Mouse (Mus musculus) hindbrain, embryonic 11.5 days (tissue): ENCODE measurements around the gene Ube2h. TPM values are rescaled to one million over a fixed set of nuclear protein-coding genes. Genes with fewer than 3 reads are reported as not detected.
A peak's percentile ranks its signal among the peaks of the same experiment; 100 is the strongest.

ENCODE experiments used
- ATAC-seq: fragments of 200-750 bp; cut with Nextera tagmentation; 2 replicates; pipeline ENCODE4 v1.8.0; 2017; ENCODE audit warnings: mild to moderate bottlenecking, moderate TSS enrichment, moderate library complexity; ENCODE audit not compliant: low FRiP score
- DNase-seq: peaks from one replicate; pipeline ENCODE4 v3.0.0-alpha.2; 2015; ENCODE audit warnings: low spot score
- H3K27ac ChIP-seq: fragments of 300-500 bp; sonication (generic); 2 replicates; pipeline ENCODE4 v1.5.1; 2014; ENCODE audit warnings: mild to moderate bottlenecking, low read depth, low read length
- H3K27me3 ChIP-seq: fragments of 300-500 bp; sonication (generic); 2 replicates; pipeline ENCODE4 v1.6.1; 2014; ENCODE audit warnings: mild to moderate bottlenecking, low read length, moderate library complexity, mixed read lengths; ENCODE audit not compliant: control insufficient read depth, insufficient read depth
- H3K36me3 ChIP-seq: fragments of 300-500 bp; sonication (generic); 2 replicates; pipeline ENCODE4 v1.6.1; 2014; ENCODE audit warnings: mild to moderate bottlenecking, low read length, moderate library complexity, mixed read lengths; ENCODE audit not compliant: control insufficient read depth, insufficient read depth
- H3K4me1 ChIP-seq: fragments of 300-500 bp; sonication (generic); replicated peaks from 2 replicates; pipeline ENCODE4 v1.6.1; 2014; ENCODE audit warnings: low read length, mixed read lengths; ENCODE audit not compliant: control insufficient read depth, insufficient read depth
- H3K4me2 ChIP-seq: fragments of 300-500 bp; sonication (generic); replicated peaks from 2 replicates; pipeline ENCODE4 v1.6.1; 2014; ENCODE audit warnings: mild to moderate bottlenecking, low read depth, low read length
- H3K4me3 ChIP-seq: fragments of 300-500 bp; sonication (generic); 2 replicates; pipeline ENCODE4 v1.5.1; 2014; ENCODE audit warnings: low read depth, low read length
- H3K9ac ChIP-seq: fragments of 300-500 bp; sonication (generic); 2 replicates; pipeline ENCODE4 v1.6.1; 2014; ENCODE audit warnings: low read depth, low read length
- H3K9me3 ChIP-seq: fragments of 300-500 bp; sonication (generic); 2 replicates; pipeline ENCODE4 v1.6.1; 2016; ENCODE audit warnings: low read length; ENCODE audit not compliant: control insufficient read depth
- WGBS: fragments of 180-500 bp; shearing (Covaris S2); extraction: QIAGEN DNeasy Blood & Tissue Kit; methylation state at CpG from one replicate; pipeline ENCODE4 v1.1.7; 2014; 5-methylcytosine and 5-hydroxymethylcytosine counted together
- microRNA counts: library from miRNA; unstranded; fragments of <30 nt; microRNA quantifications from one replicate; lab custom pipeline; 2015
- polyA plus RNA-seq: library from polyadenylated mRNA; unstranded; fragments of >200 nt; fragmentation: Nextera tagmentation; extraction: Ambion mirVana; gene quantifications from 2 replicates; pipeline ENCODE4 v1.2.1, GENCODE M21; 2014

Ube2h gene
- polyA plus RNA-seq, 1 experiment from 2014 or later = 56.1 TPM

- Histone ChIP-seq H3K4me2 (no peak overlapping the region), H3K9me3 (no peaks in the 10 kb centered on the region), H3K4me1 (no peaks in the 10 kb centered on the region; the same call in 1 of the 2 replicates), H3K27me3 (peaks cover 21% of the 10 kb centered on the region), H3K36me3 (no peaks in the 10 kb centered on the region), H3K9ac (no peak overlapping the region), H3K4me3 (no peak overlapping the region), H3K27ac (no peak overlapping the region)
- 61% methylated on average over 3 of the region's 3 CpGs for WGBS
- ATAC-seq = no peak
- DNase-seq = no peak
Measured at GRCm38 (mm10) chr6:30166349-30166748, 138.0 kb downstream of the Ube2h start.

- no peak overlapping the region for H3K9ac ChIP-seq
- no peak overlapping the region for H3K4me3 ChIP-seq
- DNase-seq = no peak
- H3K27ac ChIP-seq = no peak overlapping the region
- H3K9me3 ChIP-seq = no peaks in the 10 kb centered on the region
- H3K4me1 ChIP-seq = no peaks in the 10 kb centered on the region
- H3K27me3 ChIP-seq = no peaks in the 10 kb centered on the region
- H3K36me3 ChIP-seq = no peaks in the 10 kb centered on the region
- WGBS = 55% methylated on average over 7 of the region's 7 CpGs
- no peak overlapping the region for H3K4me2 ChIP-seq
- no peak for ATAC-seq
Measured at GRCm38 (mm10) chr6:30162091-30162490, 142.2 kb downstream of the Ube2h start.

GRCm38 (mm10) chr6:30161618-30162017, 142.7 kb downstream of the Ube2h start:
- Histone ChIP-seq H3K4me1 (no peaks in the 10 kb centered on the region), H3K4me2 (no peak overlapping the region), H3K36me3 (no peaks in the 10 kb centered on the region), H3K27ac (no peak overlapping the region), H3K9me3 (no peaks in the 10 kb centered on the region), H3K9ac (no peak overlapping the region), H3K27me3 (no peaks in the 10 kb centered on the region), H3K4me3 (no peak overlapping the region)
- no peak for DNase-seq
- ATAC-seq = no peak
- 79% methylated on average over 2 of the region's 2 CpGs for WGBS

MicroRNAs within 50 kb of the gene (microRNA counts, 519-probe panel; counts per million panel counts)
- microRNA mmu-miR-182 (lab: Ali Mortazavi, UCI) (4,676 counts per million, percentile 54 among the panel's probes with 10 or more counts), microRNA mmu-miR-183 (lab: Ali Mortazavi, UCI) (5,359 counts per million, percentile 78 among the panel's probes with 10 or more counts), microRNA mmu-miR-96 (lab: Ali Mortazavi, UCI) (6,092 counts per million, percentile 86 among the panel's probes with 10 or more counts)

Other genes with a start within 250 kb of the Ube2h start
- gene Zc3hc1, start 86.5 kb upstream of the Ube2h start, polyA plus RNA-seq = 69.3 and 79.1 TPM in 2 replicates
- 27.4 and 28.2 TPM in 2 replicates for gene Klhdc10, start 97.3 kb upstream of the Ube2h start, polyA plus RNA-seq
- 47.9 and 51.6 TPM in 2 replicates for gene Tmem209, start 205.2 kb upstream of the Ube2h start, polyA plus RNA-seq
- gene Ssmem1, start 205.3 kb upstream of the Ube2h start, polyA plus RNA-seq = 0.36 and 0.37 TPM in 2 replicates
- gene Cpa2, start 237.0 kb upstream of the Ube2h start, polyA plus RNA-seq = 6.8 and 9.4 TPM in 2 replicates